Mouse (Mus musculus) forebrain, embryonic 10.5 days (tissue): ENCODE data around the gene Ank2. TPM values are rescaled to one million over a fixed set of nuclear protein-coding genes. Genes with fewer than 3 reads are reported as not detected.

Experiments used
- DNase-seq: peaks from one replicate; pipeline ENCODE4 v3.0.0-alpha.2; 2017; ENCODE audit warnings: low spot score; ENCODE audit errors: extremely low spot score
- H3K27ac ChIP-seq: fragments of 300-500 bp; sonication (generic); 2 replicates; pipeline ENCODE4 v1.5.1; 2016; ENCODE audit warnings: mild to moderate bottlenecking
- H3K27me3 ChIP-seq: fragments of 300-500 bp; sonication (generic); 2 replicates; pipeline ENCODE4 v1.6.1; 2016; ENCODE audit warnings: mild to moderate bottlenecking; ENCODE audit not compliant: poor library complexity, severe bottlenecking
- H3K36me3 ChIP-seq: fragments of 300-500 bp; sonication (generic); replicated peaks from 2 replicates; pipeline ENCODE4 v1.6.1; 2016; ENCODE audit warnings: mild to moderate bottlenecking, moderate library complexity
- H3K4me1 ChIP-seq: fragments of 300-500 bp; sonication (generic); 2 replicates; pipeline ENCODE4 v1.6.1; 2016
- H3K4me3 ChIP-seq: fragments of 300-500 bp; sonication (generic); 2 replicates; pipeline ENCODE4 v1.5.1; 2016; ENCODE audit warnings: mild to moderate bottlenecking, moderate library complexity
- H3K9me3 ChIP-seq: fragments of 300-500 bp; sonication (generic); 2 replicates; pipeline ENCODE4 v1.6.1; 2016; ENCODE audit warnings: mild to moderate bottlenecking, moderate library complexity
- WGBS: fragments of 180-500 bp; shearing (Covaris S2); methylation state at CpG from one replicate; pipeline ENCODE4 v1.1.7; 2016; 5-methylcytosine and 5-hydroxymethylcytosine counted together
- polyA plus RNA-seq: library from polyadenylated mRNA; unstranded; fragments of >200 nt; fragmentation: Nextera tagmentation; extraction: Ambion mirVana; gene quantifications from 2 replicates; pipeline ENCODE4 v1.2.1, GENCODE M21; 2016

Ank2 gene
- polyA plus RNA-seq, 1 experiment from 2014 or later, result 36.3 TPM

- peak overlapping the region; percentile 93 for H3K27ac ChIP-seq
- 0% methylated on average over 18 of the region's 18 CpGs for WGBS
- peak overlapping the region; percentile 58 for H3K4me3 ChIP-seq
- H3K36me3 ChIP-seq, result no peaks in the 10 kb centered on the region
- no peaks in the 10 kb centered on the region for H3K27me3 ChIP-seq
- H3K9me3 ChIP-seq, result no peaks in the 10 kb centered on the region
- H3K4me1 ChIP-seq, result peaks cover 42% of the 10 kb centered on the region
- no peak for DNase-seq
Observed at GRCm38 (mm10) chr3:127257969-127258368, 241.2 kb downstream of the Ank2 start.

GRCm38 (mm10) chr3:127257279-127257925 is 241.7 kb downstream of the Ank2 start:
- Histone ChIP-seq H3K4me1 (peaks cover 42% of the 10 kb centered on the region), H3K4me3 (peak overlapping the region; percentile 58), H3K36me3 (no peaks in the 10 kb centered on the region), H3K27me3 (no peaks in the 10 kb centered on the region), H3K9me3 (no peaks in the 10 kb centered on the region), H3K27ac (peak overlapping the region; percentile 93)
- DNase-seq, result peak; percentile 91
- WGBS, result 0% methylated on average over 13 of the region's 13 CpGs

GRCm38 (mm10) chr3:127256681-127257080 is 242.5 kb downstream of the Ank2 start:
- WGBS, result 75% methylated on average over 2 of the region's 2 CpGs

GRCm38 (mm10) chr3:127250930-127251329 is 248.2 kb downstream of the Ank2 start:
- H3K4me1 ChIP-seq, result peaks cover 19% of the 10 kb centered on the region
- no peaks in the 10 kb centered on the region for H3K9me3 ChIP-seq
- DNase-seq, result no peak
- no peak overlapping the region for H3K4me3 ChIP-seq
- H3K36me3 ChIP-seq, result no peaks in the 10 kb centered on the region
- H3K27me3 ChIP-seq, result no peaks in the 10 kb centered on the region
- 76% methylated on average over 5 of the region's 5 CpGs for WGBS
- no peak overlapping the region for H3K27ac ChIP-seq

More at GRCm38 (mm10) chr3:127256681-127257080, 242.5 kb downstream of the Ank2 start:
- peak overlapping the region; percentile 93 for H3K27ac ChIP-seq
- DNase-seq, result no peak
- H3K4me1 ChIP-seq, result peaks cover 42% of the 10 kb centered on the region
- H3K36me3 ChIP-seq, result no peaks in the 10 kb centered on the region
- H3K9me3 ChIP-seq, result no peaks in the 10 kb centered on the region
- H3K4me3 ChIP-seq, result no peak overlapping the region
- H3K27me3 ChIP-seq, result no peaks in the 10 kb centered on the region

- no peaks in the 10 kb centered on the region for H3K27me3 ChIP-seq
- H3K9me3 ChIP-seq, result no peaks in the 10 kb centered on the region
- H3K4me3 ChIP-seq, result no peak overlapping the region
- peaks cover 27% of the 10 kb centered on the region for H3K4me1 ChIP-seq
- no peak for DNase-seq
- H3K36me3 ChIP-seq, result no peaks in the 10 kb centered on the region
- H3K27ac ChIP-seq, result no peak overlapping the region
Observed at GRCm38 (mm10) chr3:127248611-127249010, 250.5 kb downstream of the Ank2 start.

- H3K9me3 ChIP-seq, result no peaks in the 10 kb centered on the region
- H3K36me3 ChIP-seq, result no peaks in the 10 kb centered on the region
- H3K27me3 ChIP-seq, result no peaks in the 10 kb centered on the region
- peaks cover 30% of the 10 kb centered on the region for H3K4me1 ChIP-seq
- WGBS, result 79% methylated on average over 11 of the region's 11 CpGs
- DNase-seq, result no peak
- H3K4me3 ChIP-seq, result no peak overlapping the region
- no peak overlapping the region for H3K27ac ChIP-seq
Observed at GRCm38 (mm10) chr3:127246989-127247708, 252.0 kb downstream of the Ank2 start.

- H3K4me1 ChIP-seq, result peaks cover 25% of the 10 kb centered on the region
- DNase-seq, result no peak
- H3K27me3 ChIP-seq, result no peaks in the 10 kb centered on the region
- WGBS, result 64% methylated on average over 10 of the region's 10 CpGs
- no peaks in the 10 kb centered on the region for H3K9me3 ChIP-seq
- H3K27ac ChIP-seq, result peak overlapping the region; percentile 31; the same call in 1 of the 2 replicates
- no peaks in the 10 kb centered on the region for H3K36me3 ChIP-seq
- no peak overlapping the region for H3K4me3 ChIP-seq
Observed at GRCm38 (mm10) chr3:127243928-127244642, 255.1 kb downstream of the Ank2 start.

GRCm38 (mm10) chr3:127242234-127242810 is 256.8 kb downstream of the Ank2 start:
- H3K27me3 ChIP-seq, result no peaks in the 10 kb centered on the region
- no peak for DNase-seq
- WGBS, result 88% methylated on average over 11 of the region's 11 CpGs
- no peaks in the 10 kb centered on the region for H3K36me3 ChIP-seq
- peaks cover 17% of the 10 kb centered on the region; the same call in 1 of the 2 replicates for H3K4me1 ChIP-seq
- no peak overlapping the region for H3K27ac ChIP-seq
- no peak overlapping the region for H3K4me3 ChIP-seq
- no peaks in the 10 kb centered on the region for H3K9me3 ChIP-seq

- no peak for DNase-seq
- H3K27ac ChIP-seq, result no peak overlapping the region
- no peaks in the 10 kb centered on the region for H3K27me3 ChIP-seq
- no peak overlapping the region for H3K4me3 ChIP-seq
- 90% methylated on average over 5 of the region's 5 CpGs for WGBS
- no peaks in the 10 kb centered on the region for H3K9me3 ChIP-seq
- peaks cover 9% of the 10 kb centered on the region for H3K4me1 ChIP-seq
- H3K36me3 ChIP-seq, result no peaks in the 10 kb centered on the region
Observed at GRCm38 (mm10) chr3:127235271-127235670, 263.9 kb downstream of the Ank2 start.

- Histone ChIP-seq H3K9me3 (no peaks in the 10 kb centered on the region), H3K36me3 (no peaks in the 10 kb centered on the region), H3K4me1 (peaks cover 25% of the 10 kb centered on the region), H3K27ac (peak overlapping the region; percentile 63), H3K27me3 (peaks cover 33% of the 10 kb centered on the region), H3K4me3 (peak overlapping the region; percentile 53)
- peak; percentile 76 for DNase-seq
- 4% methylated on average over 26 of the region's 26 CpGs for WGBS
Observed at GRCm38 (mm10) chr3:127225799-127226730, 273.1 kb downstream of the Ank2 start.

- Histone ChIP-seq H3K4me3 (peak overlapping the region; percentile 53), H3K27ac (peak overlapping the region; percentile 63), H3K27me3 (peaks cover 33% of the 10 kb centered on the region), H3K36me3 (no peaks in the 10 kb centered on the region), H3K9me3 (no peaks in the 10 kb centered on the region), H3K4me1 (peaks cover 25% of the 10 kb centered on the region)
- 11% methylated on average over 16 of the region's 16 CpGs for WGBS
- no peak for DNase-seq
Observed at GRCm38 (mm10) chr3:127225167-127225798, 273.9 kb downstream of the Ank2 start.
